Mouse (Mus musculus) MEL (cell line): ENCODE results near the gene Fermt1.

Experiments
- CHD1 ChIP-seq: IDR thresholded peaks from 2 replicates; pipeline ENCODE4 v1.6.1; 2012; ENCODE audit warnings: low read depth, mild to moderate bottlenecking, inconsistent platforms, low read length, improper control_type of control experiment
- CTCF ChIP-seq, 3 experiments: IDR thresholded peaks in 2 of 3; conservative IDR thresholded peaks in 1 of 3; 2 replicates each; pipeline ENCODE4 v1.5.1; 2011 to 2012; ENCODE audit warnings: low read length in 3 of 3, low read depth in 2 of 3, mild to moderate bottlenecking in 2 of 3, improper control_type of control experiment in 1 of 3, inconsistent platforms in 1 of 3, mixed read lengths in 1 of 3, moderate library complexity in 1 of 3; ENCODE audit not compliant: control insufficient read depth in 1 of 3, insufficient read depth in 1 of 3, poor library complexity in 1 of 3, severe bottlenecking in 1 of 3
- MAZ ChIP-seq: IDR thresholded peaks from 2 replicates; pipeline ENCODE4 v1.6.1; 2012; ENCODE audit warnings: low read depth, mild to moderate bottlenecking, inconsistent platforms, low read length, improper control_type of control experiment
- MYB ChIP-seq: IDR thresholded peaks from 2 replicates; pipeline ENCODE4 v1.6.1; 2011; ENCODE audit warnings: mild to moderate bottlenecking, low read depth, low read length, improper control_type of control experiment
- MYC ChIP-seq: IDR thresholded peaks from 2 replicates; pipeline ENCODE4 v1.6.1; 2011; ENCODE audit warnings: low read depth, mild to moderate bottlenecking, low read length, improper control_type of control experiment, moderate library complexity
- UBTF ChIP-seq: IDR thresholded peaks from 2 replicates; pipeline ENCODE4 v1.6.1; 2012; ENCODE audit warnings: low read depth, mild to moderate bottlenecking, inconsistent platforms, low read length, improper control_type of control experiment, moderate library complexity, borderline replicate concordance; ENCODE audit not compliant: insufficient read depth

- TF ChIP-seq CTCF (IDR thresholded peaks at IDR 0.05 in 2 of 3, conservative IDR thresholded peaks at IDR 0.05 in 1 of 3; ENCODE audit: control insufficient read depth in 1 of 3, insufficient read depth in 1 of 3, low read depth in 2 of 3, low read length in 3 of 3, poor library complexity in 1 of 3, severe bottlenecking in 1 of 3) (no peak), MYB (no peak), MAZ (no peak), UBTF (no peak), CHD1 (no peak), MYC (no peak)
These were observed 23.4 kb downstream of the Fermt1 start for GRCm38 (mm10) chr2:132922076-132922873.
